Mouse (Mus musculus) E14TG2a.4 (cell line): Measurements from ENCODE around the gene Spink2.

Experiments used
- CTCF ChIP-seq: conservative IDR thresholded peaks from 2 replicates; pipeline ENCODE4 v1.5.1; 2014; ENCODE audit warnings: low read length
- NANOG ChIP-seq: IDR thresholded peaks from 2 replicates; pipeline ENCODE4 v1.6.1; 2014; ENCODE audit warnings: borderline replicate concordance, low read length, mixed read lengths

GRCm38 (mm10) chr5:77206134-77206533 is 5.1 kb downstream of the Spink2 start:
- no peak for TF ChIP-seq CTCF
- no peak for TF ChIP-seq NANOG
